Mouse (Mus musculus) v-Abl transformed pro-B cells (cell line): ENCODE results near the gene Nos1ap.

ENCODE experiments used
- in situ Hi-C, 2 experiments: fragments of 400-800 bp; cut with MboI; formaldehyde crosslinking; loops; one replicate each; pipeline ENCODE4 v1.15.1; 2025; ENCODE audit not compliant: unreplicated experiment in 2 of 2

The Nos1ap gene

GRCm38 (mm10) chr1:170324312-170324711 lies 265.3 kb downstream of the Nos1ap start:
- in situ Hi-C loops = no loop called here

GRCm38 (mm10) chr1:170323001-170323400 lies 266.7 kb downstream of the Nos1ap start:
- in situ Hi-C loops = no loop called here

- in situ Hi-C loops = no loop called here
These were observed 267.6 kb downstream of the Nos1ap start for GRCm38 (mm10) chr1:170322046-170322445.

- in situ Hi-C loops = no loop called here
These were observed 278.2 kb downstream of the Nos1ap start for GRCm38 (mm10) chr1:170311431-170311830.

- in situ Hi-C loops = no loop called here
These were observed 281.2 kb downstream of the Nos1ap start, which contains the start of gene Spata46 for GRCm38 (mm10) chr1:170308503-170308902. TSS of gene Spata46 (plus strand) at chr1:170308803.

- in situ Hi-C loops = no loop called here
These were observed 283.4 kb downstream of the Nos1ap start, which contains the start of gene Gm7694 for GRCm38 (mm10) chr1:170306232-170306631. TSS of gene Gm7694 (minus strand) at chr1:170306332.

- in situ Hi-C loops = no loop called here
These were observed 284.7 kb downstream of the Nos1ap start for GRCm38 (mm10) chr1:170305002-170305401.

GRCm38 (mm10) chr1:170303103-170303502 lies 286.6 kb downstream of the Nos1ap start:
- in situ Hi-C loops = no loop called here

GRCm38 (mm10) chr1:170302456-170302855 lies 287.2 kb downstream of the Nos1ap start:
- in situ Hi-C loops = no loop called here

- in situ Hi-C loops = no loop called here
These were observed 288.0 kb downstream of the Nos1ap start for GRCm38 (mm10) chr1:170301686-170302085.

GRCm38 (mm10) chr1:170299496-170299895 lies 290.2 kb downstream of the Nos1ap start:
- in situ Hi-C loops = no loop called here

- in situ Hi-C loops = no loop called here
These were observed 294.7 kb downstream of the Nos1ap start for GRCm38 (mm10) chr1:170294786-170295570.

- in situ Hi-C loops = no loop called here
These were observed 296.4 kb downstream of the Nos1ap start for GRCm38 (mm10) chr1:170293257-170293656.

- in situ Hi-C loops = no loop called here
These were observed 297.3 kb downstream of the Nos1ap start for GRCm38 (mm10) chr1:170292239-170292951.

GRCm38 (mm10) chr1:170282415-170283129 lies 307.1 kb downstream of the Nos1ap start:
- in situ Hi-C loops = no loop called here

- in situ Hi-C loops = no loop called here
These were observed 312.6 kb downstream of the Nos1ap start, which contains the start of gene Sh2d1b1 for GRCm38 (mm10) chr1:170277016-170277415. TSS of gene Sh2d1b1 (plus strand) at chr1:170277320.

- in situ Hi-C loops = no loop called here
These were observed 316.4 kb downstream of the Nos1ap start for GRCm38 (mm10) chr1:170273252-170273651.

GRCm38 (mm10) chr1:170270696-170271095 lies 319.0 kb downstream of the Nos1ap start:
- in situ Hi-C loops = no loop called here

GRCm38 (mm10) chr1:170270281-170270680 lies 319.4 kb downstream of the Nos1ap start:
- in situ Hi-C loops = no loop called here

- in situ Hi-C loops = no loop called here
These were observed 334.1 kb downstream of the Nos1ap start for GRCm38 (mm10) chr1:170255560-170255910.

- in situ Hi-C loops = no loop called here
These were observed 334.6 kb downstream of the Nos1ap start for GRCm38 (mm10) chr1:170254893-170255559.
